Mouse (Mus musculus): ENCODE measurements around the gene Trpm3.

DNA sequence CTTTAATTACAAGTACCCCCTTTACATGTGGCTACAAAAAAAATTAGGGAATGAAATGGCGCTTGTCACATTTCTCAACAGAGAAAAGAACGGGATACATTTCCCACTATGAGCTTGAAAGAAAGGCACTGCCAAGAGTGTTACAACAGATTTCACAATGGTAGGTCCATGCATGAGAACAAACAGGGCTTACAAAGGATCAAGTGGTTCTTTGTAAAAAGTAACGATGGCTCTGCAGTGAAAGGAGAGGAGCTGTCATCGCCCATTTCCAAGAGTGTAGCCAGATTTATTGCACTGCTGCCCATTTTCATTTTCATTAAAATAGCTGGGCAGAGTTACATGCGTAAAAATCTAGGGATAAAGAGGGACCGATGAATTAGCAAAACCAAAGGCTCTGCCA lies 565.0 kb downstream of the Trpm3 start:
- TF ChIP-seq GATA1 (IDR thresholded peaks at IDR 0.05; ENCODE audit: borderline replicate concordance, low read length) (no peak), FLI1 (IDR thresholded peaks at IDR 0.05; ENCODE audit: low read length) (no peak)
